Mouse (Mus musculus): ENCODE measurements around the gene Syvn1.

DNA sequence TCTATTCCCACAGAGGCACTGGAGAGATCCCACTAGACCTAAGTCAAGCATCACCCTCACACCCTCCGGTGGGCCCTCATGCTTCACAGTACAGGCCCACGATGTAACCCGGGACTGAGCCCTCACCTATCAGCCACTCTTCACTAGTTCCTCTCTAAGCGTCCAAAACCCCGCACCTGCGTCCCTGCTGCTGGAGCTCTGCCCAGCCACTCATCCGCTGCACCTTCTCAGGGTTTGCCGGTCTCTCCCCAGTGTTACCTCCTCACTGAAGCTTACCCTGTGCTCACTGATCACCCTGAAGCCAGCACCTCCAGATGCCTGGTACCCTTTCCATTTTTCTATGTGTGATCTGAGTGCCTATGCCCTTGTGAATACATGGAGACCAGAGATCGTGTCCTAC lies 4.1 kb upstream of the Syvn1 start:
- no peak for TF ChIP-seq POLR2A (IDR thresholded peaks at IDR 0.05; ENCODE audit: insufficient read depth, low read depth, low read length)
- no peak for TF ChIP-seq EP300 (IDR thresholded peaks at IDR 0.05; ENCODE audit: insufficient read depth, low read depth, low read length)

All from heart, adult 2 months (tissue).